Mouse (Mus musculus) neutrophil, adult 5-6 weeks (primary cell): ENCODE measurements around the gene Wdr76. TPM values are rescaled to one million over a fixed set of nuclear protein-coding genes. Genes with fewer than 3 reads are reported as not detected.
"Not testable (repeated sequence)": the region's sequence is repeated elsewhere in the genome, so short reads cannot be mapped to it uniquely, and the experiment has no call there.

ENCODE experiments used
- ATAC-seq: fragments of 151-379, 151-347 bp; 2 replicates; pipeline ENCODE4 v1.8.0; 2017; ENCODE audit warnings: mild to moderate bottlenecking, moderate TSS enrichment; ENCODE audit not compliant: insufficient number of reproducible peaks, poor library complexity, low FRiP score, severe bottlenecking; ENCODE audit errors: extremely low read depth
- total RNA-seq: library from RNA; stranded (forward); fragments of 200-1000 nt; gene quantifications from 2 replicates; pipeline ENCODE4 v1.2.3, GENCODE M21; 2017

Gene Wdr76
- total RNA-seq, 1 experiment from 2014 or later = 11.2 TPM

GRCm38 (mm10) chr2:121512991-121513765 is 6.7 kb downstream of the Wdr76 start:
- ATAC-seq = not testable (repeated sequence)

GRCm38 (mm10) chr2:121514211-121514610 is 7.7 kb downstream of the Wdr76 start:
- no peak for ATAC-seq

- no peak for ATAC-seq
Measured at GRCm38 (mm10) chr2:121518106-121518505, 11.6 kb downstream of the Wdr76 start.

GRCm38 (mm10) chr2:121518711-121519110 is 12.2 kb downstream of the Wdr76 start:
- not testable (repeated sequence) for ATAC-seq

- ATAC-seq = no peak
Measured at GRCm38 (mm10) chr2:121522006-121522405, 15.5 kb downstream of the Wdr76 start.

GRCm38 (mm10) chr2:121522830-121523229 is 16.3 kb downstream of the Wdr76 start:
- not testable (repeated sequence) for ATAC-seq

GRCm38 (mm10) chr2:121525056-121525455 is 18.5 kb downstream of the Wdr76 start:
- no peak for ATAC-seq

GRCm38 (mm10) chr2:121544829-121545228 is 38.3 kb downstream of the Wdr76 start:
- no peak for ATAC-seq

- ATAC-seq = no peak
Measured at GRCm38 (mm10) chr2:121549630-121550029, 43.1 kb downstream of the Wdr76 start.

- no peak for ATAC-seq
Measured at GRCm38 (mm10) chr2:121551271-121551670, 44.7 kb downstream of the Wdr76 start.

- no peak for ATAC-seq
Measured at GRCm38 (mm10) chr2:121563117-121563516, 56.6 kb downstream of the Wdr76 start.

GRCm38 (mm10) chr2:121565911-121566310 is 59.4 kb downstream of the Wdr76 start:
- ATAC-seq = no peak

GRCm38 (mm10) chr2:121570049-121570448 is 63.5 kb downstream of the Wdr76 start:
- ATAC-seq = no peak

- ATAC-seq = no peak
Measured at GRCm38 (mm10) chr2:121570999-121571655, 64.6 kb downstream of the Wdr76 start.

- ATAC-seq = peak; percentile 69; the same call in 1 of the 2 replicates
Measured at GRCm38 (mm10) chr2:121571780-121572179, 65.3 kb downstream of the Wdr76 start.

- ATAC-seq = no peak
Measured at GRCm38 (mm10) chr2:121574066-121574630, 67.6 kb downstream of the Wdr76 start.

- no peak for ATAC-seq
Measured at GRCm38 (mm10) chr2:121575741-121576201, 69.2 kb downstream of the Wdr76 start.

- no peak for ATAC-seq
Measured at GRCm38 (mm10) chr2:121582809-121583376, 76.4 kb downstream of the Wdr76 start.

- no peak for ATAC-seq
Measured at GRCm38 (mm10) chr2:121583468-121584116, 77.1 kb downstream of the Wdr76 start.
